In genomic region chr10:7954627-7954988, GRCm38 (mm10) we compare ENCODE assay signal across 8 mouse cellular contexts. TPM values are rescaled to one million over a fixed set of nuclear protein-coding genes. Genes with fewer than 3 reads are reported as not detected.
A peak's percentile ranks its signal among the peaks of the same experiment; 100 is the strongest.
DNase-seq lines count a peak whose midpoint lies in the region; ATAC-seq lines count a peak whose summit lies in the region.

No protein-coding gene starts in this region.

- H3K4me2 ChIP-seq in kidney, embryonic 16.5 days (replicated peaks; ENCODE audit: low read depth, low read length): peak overlapping the region; percentile 78
- peak overlapping the region; percentile 94 for H3K4me2 ChIP-seq in forebrain, embryonic 14.5 days (ENCODE audit: low read length)
- peak overlapping the region; percentile 85 for H3K4me2 ChIP-seq in liver, embryonic 15.5 days

- no peaks in the 10 kb centered on the region for H3K27me3 ChIP-seq in kidney, embryonic 16.5 days (ENCODE audit: insufficient read depth, low read length)
- H3K27me3 ChIP-seq in forebrain, embryonic 14.5 days (replicated peaks; ENCODE audit: control insufficient read depth, insufficient read depth, low read length): no peaks in the 10 kb centered on the region
- H3K27me3 ChIP-seq in liver, embryonic 15.5 days: no peaks in the 10 kb centered on the region

- peaks cover 21% of the 10 kb centered on the region for H3K4me1 ChIP-seq in kidney, embryonic 16.5 days (ENCODE audit: insufficient read depth, low read length)
- H3K4me1 ChIP-seq in forebrain, embryonic 14.5 days (ENCODE audit: control insufficient read depth, insufficient read depth, low read length): peaks cover 20% of the 10 kb centered on the region
- peaks cover 49% of the 10 kb centered on the region for H3K4me1 ChIP-seq in liver, embryonic 15.5 days (replicated peaks)

- WGBS in kidney, embryonic 16.5 days: 2% methylated on average over 5 of the region's 5 CpGs
- 0% methylated on average over 5 of the region's 5 CpGs for WGBS in forebrain, embryonic 14.5 days
- 1% methylated on average over 5 of the region's 5 CpGs for WGBS in liver, embryonic 15.5 days (ENCODE audit: insufficient replicate concordance)

- H3K27ac ChIP-seq in kidney, embryonic 16.5 days (ENCODE audit: low read length): peak overlapping the region; percentile 97
- H3K27ac ChIP-seq in forebrain, embryonic 14.5 days (ENCODE audit: low read depth, low read length): no peak overlapping the region; the same call in 1 of the 2 replicates
- H3K27ac ChIP-seq in liver, embryonic 15.5 days (replicated peaks): peak overlapping the region; percentile 95

- H3K9ac ChIP-seq in kidney, embryonic 16.5 days (replicated peaks; ENCODE audit: low read length): peak overlapping the region; percentile 100
- peak overlapping the region; percentile 99 for H3K9ac ChIP-seq in forebrain, embryonic 14.5 days (ENCODE audit: low read length)
- peak overlapping the region; percentile 97 for H3K9ac ChIP-seq in liver, embryonic 15.5 days

- H3K9me3 ChIP-seq in kidney, embryonic 16.5 days (ENCODE audit: low read length): no peaks in the 10 kb centered on the region
- no peaks in the 10 kb centered on the region for H3K9me3 ChIP-seq in forebrain, embryonic 14.5 days (replicated peaks; ENCODE audit: control insufficient read depth, low read length)
- H3K9me3 ChIP-seq in liver, embryonic 15.5 days (replicated peaks): no peaks in the 10 kb centered on the region

- no peak for ATAC-seq in kidney, embryonic 16.5 days (ENCODE audit: low FRiP score, low TSS enrichment)
- ATAC-seq in forebrain, embryonic 14.5 days: no peak
- ATAC-seq in liver, embryonic 15.5 days (ENCODE audit: insufficient read depth): no peak

- peak overlapping the region; percentile 96 for H3K4me3 ChIP-seq in kidney, embryonic 16.5 days (ENCODE audit: low read length)
- peak overlapping the region; percentile 95 for H3K4me3 ChIP-seq in forebrain, embryonic 14.5 days (ENCODE audit: low read depth, low read length)
- peak overlapping the region; percentile 93 for H3K4me3 ChIP-seq in liver, embryonic 15.5 days (replicated peaks)

- H3K36me3 ChIP-seq in kidney, embryonic 16.5 days (ENCODE audit: insufficient read depth, low read length): peaks cover 3% of the 10 kb centered on the region; the same call in 1 of the 2 replicates
- H3K36me3 ChIP-seq in forebrain, embryonic 14.5 days (ENCODE audit: control insufficient read depth, insufficient read depth, low read length): no peaks in the 10 kb centered on the region
- H3K36me3 ChIP-seq in liver, embryonic 15.5 days (replicated peaks): no peaks in the 10 kb centered on the region

- DNase-seq in kidney, adult 11 months: no peak
- peak; percentile 42 for DNase-seq in NIH3T3 (ENCODE audit: low read depth)
- peak; percentile 44 for DNase-seq in forebrain, embryonic 14.5 days (ENCODE audit: low spot score)
- DNase-seq in urinary bladder, postnatal 4 days (ENCODE audit: low spot score in 2 of 2): no peak
- DNase-seq in ovary, postnatal 36 days (ENCODE audit: low spot score): no peak
- DNase-seq in right cerebral cortex, postnatal 14 days: no peak

RNA-seq across cellular contexts. Expression of gene Tab2, which starts 1.4 kb away (rescaled TPM):
- 17.7 and 20.2 TPM in 2 replicates for polyA plus RNA-seq in kidney, embryonic 16.5 days (2015; fragmentation: Nextera tagmentation; extraction: Ambion mirVana)
- 19.1 and 19.4 TPM in 2 replicates for polyA plus RNA-seq in forebrain, embryonic 14.5 days (2014; fragmentation: Nextera tagmentation; extraction: Ambion mirVana)
- 7.9 and 8.7 TPM in 2 replicates for polyA plus RNA-seq in liver, embryonic 15.5 days (2015; fragmentation: Nextera tagmentation; extraction: Ambion mirVana)

Comparison
In these comparisons a context has a peak if more than half of its experiments do, and no peak if none do; other contexts are left out.
1. DNase-seq: peak in NIH3T3 (single experiment) and forebrain, embryonic 14.5 days (single experiment); none in kidney, adult 11 months (single experiment), urinary bladder, postnatal 4 days (0 of 2), ovary, postnatal 36 days (single experiment) and right cerebral cortex, postnatal 14 days (single experiment).
2. Peak in every context shown above with its lines, with median percentiles within 50 percentile points of each other: H3K4me2 ChIP-seq, H3K4me3 ChIP-seq and H3K9ac ChIP-seq.